Mouse (Mus musculus) retina, postnatal 7 days (tissue): ENCODE measurements around the gene Phf21a.

Experiments used
- DNase-seq: peaks from one replicate; pipeline ENCODE4 v3.0.0-alpha.2; 2012; ENCODE audit warnings: low read depth, low spot score

Gene Phf21a

DNA sequence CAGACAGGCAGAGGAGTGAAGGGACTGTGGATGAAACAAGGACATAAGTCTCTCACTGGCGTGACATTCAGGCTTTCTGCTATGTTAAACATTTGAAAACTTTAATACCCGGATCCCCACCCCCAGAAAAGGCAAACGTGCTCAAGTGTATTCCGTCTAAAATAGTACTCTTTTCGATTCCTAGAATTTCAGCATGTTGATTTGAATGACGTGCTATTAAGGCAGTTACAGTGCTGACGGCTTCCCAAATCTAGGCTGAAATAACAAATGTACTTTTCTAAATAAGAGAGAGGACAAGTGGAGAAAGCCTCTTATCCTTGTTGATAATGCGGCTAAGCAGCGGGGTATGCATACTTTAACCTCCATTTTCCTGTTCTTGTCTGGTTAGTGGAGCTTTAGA is 137.1 kb downstream of the Phf21a start:
- no peak for DNase-seq

- no peak for DNase-seq
Observed at GRCm38 (mm10) chr2:92231706-92232105, 138.8 kb downstream of the Phf21a start.

DNA sequence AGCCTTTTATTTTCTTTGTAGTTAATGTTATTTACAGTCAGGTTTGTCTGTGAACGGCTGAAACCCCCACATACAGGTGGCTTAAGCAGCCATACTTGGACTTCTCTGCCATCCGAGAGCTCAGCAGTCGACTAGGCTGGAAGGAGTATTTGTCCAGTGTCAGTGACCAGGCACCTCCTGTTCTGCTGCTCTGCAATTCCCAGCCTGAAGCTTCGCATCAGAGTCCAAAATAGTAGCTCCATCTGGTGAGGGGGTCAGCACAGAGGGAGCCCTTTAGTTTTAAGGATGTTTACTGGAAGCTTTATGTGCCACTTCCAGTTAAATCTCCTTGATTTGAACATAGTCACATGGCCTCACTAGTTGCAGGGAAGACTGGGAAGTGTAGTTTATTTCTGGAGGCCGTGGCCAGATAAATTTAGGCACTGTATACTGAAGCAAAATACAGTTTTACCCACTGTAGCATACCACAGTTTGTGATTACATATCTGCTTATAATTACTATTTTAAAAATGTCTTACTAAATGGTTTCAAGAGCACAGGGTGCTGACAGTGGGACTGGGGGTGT is 141.9 kb downstream of the Phf21a start:
- no peak for DNase-seq

DNA sequence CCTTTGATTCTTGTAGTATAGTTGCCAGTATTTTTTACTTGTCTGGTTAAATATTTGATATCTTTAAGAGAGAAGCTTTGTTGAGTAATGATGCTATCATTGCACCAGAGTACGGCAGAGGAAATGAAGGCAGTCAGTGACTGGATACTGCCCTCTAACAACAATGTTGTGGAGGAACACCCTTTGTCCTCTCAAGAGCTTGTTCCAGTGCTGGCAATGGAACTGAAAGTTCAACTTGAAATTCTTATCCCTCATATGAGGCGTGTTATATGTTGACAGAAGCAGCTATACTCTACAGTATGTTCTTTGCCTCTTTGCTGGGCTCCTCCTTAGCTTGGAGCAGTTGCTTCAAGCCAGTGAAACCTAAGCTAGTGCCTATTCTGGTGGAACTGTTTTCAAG is 147.4 kb downstream of the Phf21a start:
- no peak for DNase-seq

GRCm38 (mm10) chr2:92240816-92241215 is 147.9 kb downstream of the Phf21a start:
- no peak for DNase-seq

- no peak for DNase-seq
Observed at GRCm38 (mm10) chr2:92241317-92241716, 148.4 kb downstream of the Phf21a start.

DNA sequence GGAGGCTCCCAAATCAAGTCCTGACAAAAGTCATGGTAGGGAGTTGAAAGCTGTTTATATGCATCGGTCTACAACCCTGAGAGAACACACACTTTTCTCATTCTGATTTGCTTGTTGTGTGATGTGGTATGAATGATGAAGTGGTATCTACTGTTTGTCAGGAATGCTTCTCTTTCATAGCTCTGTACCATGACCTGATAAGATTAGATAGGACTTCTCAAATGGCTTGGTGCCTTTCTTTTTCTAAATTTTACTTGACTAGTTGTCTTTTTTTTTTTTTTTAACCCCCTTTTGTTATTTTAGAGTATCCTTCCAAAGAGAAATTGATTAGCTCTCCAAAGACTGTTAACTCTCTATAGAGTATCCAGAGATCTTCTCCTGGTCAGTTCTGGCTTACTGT is 153.2 kb downstream of the Phf21a start:
- DNase-seq, result no peak

DNA sequence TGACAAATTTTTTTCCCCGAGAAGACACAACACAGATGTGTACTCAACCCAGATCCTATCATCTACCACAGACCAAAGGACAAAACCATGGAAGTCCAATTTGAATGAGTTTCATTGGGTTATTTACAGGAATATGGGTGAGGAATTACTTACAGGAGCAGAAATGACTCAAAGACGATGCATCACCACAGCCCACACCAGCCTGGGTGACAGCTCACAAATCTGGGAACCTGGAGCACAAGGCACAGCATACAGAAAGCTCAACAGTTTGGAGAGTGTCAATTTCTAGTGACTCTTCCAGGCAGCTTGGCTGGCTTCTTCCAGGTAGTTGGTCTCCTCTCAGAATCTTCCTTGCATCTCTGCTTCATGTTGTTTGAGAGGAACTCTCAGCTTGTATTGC is 154.8 kb downstream of the Phf21a start:
- DNase-seq, result no peak

DNA sequence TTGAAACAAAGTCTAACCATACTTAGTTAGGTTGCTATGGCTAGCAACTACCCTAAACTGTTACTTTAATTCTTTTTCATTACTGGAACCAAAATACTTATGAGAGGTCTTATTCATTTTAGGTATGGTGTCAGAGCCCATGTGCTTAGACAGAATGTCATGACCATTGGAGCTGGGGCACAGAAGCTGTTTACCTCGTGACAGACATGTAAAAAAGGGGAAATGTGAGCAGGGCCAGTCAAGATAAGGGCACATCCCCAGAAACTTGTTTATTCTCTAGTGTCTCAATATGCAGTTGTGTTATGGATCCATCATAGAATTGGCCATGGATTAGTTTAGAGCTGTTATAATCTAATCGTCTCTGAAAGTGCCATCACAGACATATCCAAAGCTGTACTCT is 157.6 kb downstream of the Phf21a start:
- no peak for DNase-seq

DNA sequence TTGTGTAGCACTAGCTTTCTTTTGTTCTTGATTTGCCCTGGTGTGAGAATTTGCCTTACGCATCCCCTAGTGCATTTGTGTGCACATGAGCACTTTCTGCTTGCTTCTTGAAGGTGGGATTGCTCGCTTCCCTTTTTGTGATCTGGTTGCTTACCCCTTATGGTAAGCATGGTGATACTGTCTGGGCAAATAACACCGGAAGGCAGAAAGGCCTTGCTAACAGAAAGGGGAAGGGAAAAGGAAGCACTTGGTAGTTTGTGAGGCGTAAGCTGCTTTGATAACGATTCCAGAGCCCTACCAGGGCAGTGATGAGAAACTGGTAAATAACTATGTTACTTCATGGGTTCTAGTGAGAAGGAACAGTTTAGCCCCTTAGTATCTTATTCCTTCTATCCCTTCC is 160.9 kb downstream of the Phf21a start:
- DNase-seq, result no peak

DNA sequence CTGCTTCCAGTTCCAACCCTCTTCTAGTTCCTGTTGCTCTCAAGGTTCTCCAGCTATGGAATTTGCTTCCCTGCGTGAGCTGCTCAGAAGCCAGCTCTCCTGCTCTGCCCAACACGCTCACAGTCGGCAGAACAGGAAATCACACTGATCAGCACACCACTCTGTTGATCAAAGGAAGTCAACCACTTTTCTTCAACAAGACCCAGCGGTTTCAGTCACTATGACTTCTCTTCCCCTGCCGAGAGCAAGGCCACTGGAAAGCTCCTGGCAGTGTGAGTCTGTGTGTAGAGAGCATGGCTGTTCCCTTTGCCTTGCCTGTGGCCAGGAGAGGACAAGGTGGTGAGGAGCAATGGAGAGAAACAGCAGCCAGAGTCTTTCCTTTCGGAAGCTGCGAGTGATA is 163.2 kb downstream of the Phf21a start:
- DNase-seq, result no peak

DNA sequence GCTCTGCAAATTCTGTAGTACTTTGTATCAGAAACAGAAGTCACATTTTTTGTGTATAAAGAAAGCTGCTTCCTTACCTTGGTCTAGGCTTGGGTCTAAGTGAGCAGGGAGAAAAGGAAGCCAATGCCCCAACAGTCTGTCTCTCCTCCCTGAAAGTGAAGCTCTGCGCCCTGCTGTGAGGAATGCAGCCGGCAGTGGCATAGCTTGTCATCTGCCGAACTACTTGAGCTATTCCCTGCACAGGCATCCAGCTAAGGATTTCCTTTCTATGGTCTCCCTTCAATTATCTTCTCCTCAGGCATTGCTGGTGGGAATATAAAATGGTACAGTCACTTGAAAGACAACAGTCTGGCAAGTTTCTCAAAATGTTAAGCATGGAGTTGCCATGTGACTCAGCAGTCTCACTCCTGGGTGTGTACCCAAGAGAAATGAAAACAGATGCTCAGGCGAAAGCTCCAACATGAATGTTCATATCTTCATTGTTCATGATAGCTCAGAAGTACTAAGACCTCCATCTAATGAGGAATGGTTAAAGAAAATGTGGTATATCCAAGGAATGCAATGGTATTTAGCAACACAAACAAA is 164.5 kb downstream of the Phf21a start:
- DNase-seq, result no peak

DNA sequence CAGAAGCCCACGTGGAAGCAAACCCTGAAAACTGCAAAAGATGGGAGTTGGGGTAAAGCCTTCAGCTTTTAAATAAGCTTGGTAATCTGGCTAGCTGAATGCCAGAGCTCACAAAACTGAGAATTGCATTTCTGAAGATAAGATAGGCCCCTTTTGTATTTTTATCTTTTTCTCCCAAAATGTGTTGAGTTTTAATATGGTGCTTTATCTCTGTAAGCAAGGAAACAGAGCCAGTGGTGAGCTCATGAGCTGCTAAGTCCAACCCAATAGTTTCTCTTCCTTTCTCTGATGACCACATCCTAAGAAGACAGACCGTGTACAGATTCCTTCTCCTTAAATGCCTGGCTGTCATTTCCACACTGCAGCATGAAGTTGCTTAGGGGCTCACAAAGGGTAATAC is 167.0 kb downstream of the Phf21a start:
- no peak for DNase-seq

DNA sequence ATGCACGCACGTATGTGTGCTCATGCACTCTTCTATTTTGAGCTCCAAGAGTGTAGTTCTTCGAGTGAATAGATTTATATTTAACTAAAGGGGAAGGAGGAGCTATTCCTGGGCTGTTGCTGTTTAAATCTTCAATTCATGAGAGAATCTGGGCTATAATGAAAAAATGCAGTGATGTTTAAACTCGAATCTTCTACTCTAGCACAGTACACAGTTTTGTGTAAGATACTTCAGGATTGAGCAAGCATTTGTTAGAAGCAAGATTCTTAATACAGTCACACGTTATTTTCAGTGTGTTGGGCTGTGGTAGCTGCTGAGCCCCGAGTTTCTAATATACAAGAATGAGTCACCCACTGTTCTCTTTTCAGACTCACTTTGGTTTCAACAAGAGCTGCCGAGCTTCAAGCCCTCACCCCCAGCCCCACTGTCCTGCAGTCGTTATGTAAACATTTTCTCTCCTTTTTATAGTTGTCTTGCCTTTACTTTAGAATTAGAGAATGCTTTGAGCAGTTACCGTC is 173.2 kb downstream of the Phf21a start:
- no peak for DNase-seq

GRCm38 (mm10) chr2:92269227-92269626 is 176.3 kb downstream of the Phf21a start:
- DNase-seq, result no peak

- DNase-seq, result no peak
Observed at GRCm38 (mm10) chr2:92272510-92272909, 179.6 kb downstream of the Phf21a start.

DNA sequence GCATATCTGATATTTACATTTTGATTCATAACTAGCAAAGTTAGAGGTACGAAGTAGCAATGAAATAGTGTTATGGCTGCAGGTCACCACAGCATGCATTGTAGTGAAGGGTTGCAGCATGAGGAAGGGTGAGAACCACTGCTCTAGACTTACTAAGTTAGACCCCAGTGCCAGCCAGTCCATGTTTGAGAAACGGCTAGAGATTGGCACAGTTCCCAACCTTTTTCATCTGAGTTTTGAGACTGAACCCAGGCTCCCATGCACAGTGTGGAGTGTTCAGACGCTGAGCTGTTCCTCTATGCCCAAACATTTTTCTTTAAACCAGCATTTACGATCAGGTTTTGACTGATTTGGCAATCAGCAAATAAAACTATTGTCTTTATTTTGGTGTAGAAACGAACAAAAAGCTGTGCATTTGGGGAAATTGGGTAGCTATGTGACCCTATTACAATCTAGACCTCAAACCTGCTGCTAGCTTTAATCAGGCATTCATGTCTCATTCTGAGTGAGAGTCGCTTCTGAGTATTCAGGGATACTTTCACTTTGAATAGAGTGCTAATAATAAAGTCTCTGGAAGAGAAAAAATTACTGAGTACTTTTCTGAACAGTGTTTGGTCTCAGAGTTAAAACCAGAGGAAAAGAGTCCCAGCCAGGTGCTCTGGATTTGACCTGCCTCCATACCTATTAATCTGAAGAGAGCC is 180.3 kb downstream of the Phf21a start:
- DNase-seq, result no peak

DNA sequence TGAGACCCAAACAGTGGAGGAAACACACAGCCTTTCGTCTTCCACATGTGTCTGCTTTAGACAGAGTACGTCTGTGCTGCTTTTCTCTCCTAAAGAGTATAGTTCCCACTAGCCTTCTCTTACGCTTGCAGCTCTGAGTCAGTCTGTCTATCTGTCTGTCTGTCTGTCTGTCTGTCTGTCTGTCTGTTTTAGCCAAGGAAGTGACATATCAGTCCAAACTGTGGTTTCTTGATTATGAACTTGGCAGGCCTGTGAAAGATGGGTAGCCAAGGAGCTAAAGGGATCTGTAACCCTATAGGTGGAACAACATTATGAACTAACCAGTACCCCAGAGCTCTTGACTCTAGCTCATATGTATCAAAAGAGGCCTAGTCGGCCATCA is 180.9 kb downstream of the Phf21a start:
- DNase-seq, result no peak

- DNase-seq, result no peak
Observed at GRCm38 (mm10) chr2:92277787-92278186, 184.9 kb downstream of the Phf21a start.

GRCm38 (mm10) chr2:92278663-92279062 is 185.7 kb downstream of the Phf21a start:
- no peak for DNase-seq

DNA sequence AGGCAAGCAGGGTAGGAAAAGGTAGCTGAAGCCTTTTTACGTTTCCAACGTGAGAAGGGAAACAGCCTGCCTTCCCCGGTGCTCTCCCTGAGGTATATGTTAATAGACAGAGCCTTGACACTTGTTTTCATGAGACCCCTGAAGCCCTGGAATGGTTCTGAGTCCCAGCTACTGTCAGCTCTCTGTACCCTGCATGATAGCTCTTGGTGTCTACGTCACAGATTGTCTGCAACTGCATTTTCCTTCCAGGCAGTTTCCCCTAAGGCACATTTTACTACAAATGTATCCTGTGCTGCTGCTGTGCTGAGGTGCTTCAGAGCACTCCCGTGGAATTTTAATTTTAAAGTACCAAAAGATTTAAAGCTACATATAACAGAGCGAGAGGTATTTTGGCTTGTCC is 186.5 kb downstream of the Phf21a start:
- DNase-seq, result no peak

DNA sequence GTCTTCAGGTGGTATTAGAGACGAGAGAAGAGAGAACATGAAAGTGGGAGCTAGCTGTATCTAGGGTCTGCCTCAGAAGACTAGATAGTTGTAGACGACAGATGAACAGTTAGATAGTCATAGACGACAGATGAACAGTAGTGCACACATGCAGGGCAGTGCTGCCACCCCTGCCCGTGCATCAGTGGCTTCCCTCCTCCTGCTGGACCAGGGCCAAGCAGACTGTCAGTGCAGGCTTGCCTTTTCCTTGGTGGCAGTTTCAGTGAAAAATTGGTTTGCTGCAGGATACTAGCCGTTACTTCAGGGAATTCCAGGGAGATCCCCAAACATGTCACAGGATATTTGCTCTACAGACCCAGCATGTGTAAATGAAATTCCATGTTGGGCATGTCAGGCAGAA is 192.7 kb downstream of the Phf21a start:
- no peak for DNase-seq

- no peak for DNase-seq
Observed at GRCm38 (mm10) chr2:92289335-92289734, 196.4 kb downstream of the Phf21a start.
